Mouse (Mus musculus) retina, postnatal 7 days (tissue): Measurements from ENCODE around the gene Dop1b.
"Not testable (repeated sequence)": the region's sequence is repeated elsewhere in the genome, so short reads cannot be mapped to it uniquely, and the experiment has no call there.

Experiments
- DNase-seq: peaks from one replicate; pipeline ENCODE4 v3.0.0-alpha.2; 2012; ENCODE audit warnings: low read depth, low spot score

Dop1b gene

DNA sequence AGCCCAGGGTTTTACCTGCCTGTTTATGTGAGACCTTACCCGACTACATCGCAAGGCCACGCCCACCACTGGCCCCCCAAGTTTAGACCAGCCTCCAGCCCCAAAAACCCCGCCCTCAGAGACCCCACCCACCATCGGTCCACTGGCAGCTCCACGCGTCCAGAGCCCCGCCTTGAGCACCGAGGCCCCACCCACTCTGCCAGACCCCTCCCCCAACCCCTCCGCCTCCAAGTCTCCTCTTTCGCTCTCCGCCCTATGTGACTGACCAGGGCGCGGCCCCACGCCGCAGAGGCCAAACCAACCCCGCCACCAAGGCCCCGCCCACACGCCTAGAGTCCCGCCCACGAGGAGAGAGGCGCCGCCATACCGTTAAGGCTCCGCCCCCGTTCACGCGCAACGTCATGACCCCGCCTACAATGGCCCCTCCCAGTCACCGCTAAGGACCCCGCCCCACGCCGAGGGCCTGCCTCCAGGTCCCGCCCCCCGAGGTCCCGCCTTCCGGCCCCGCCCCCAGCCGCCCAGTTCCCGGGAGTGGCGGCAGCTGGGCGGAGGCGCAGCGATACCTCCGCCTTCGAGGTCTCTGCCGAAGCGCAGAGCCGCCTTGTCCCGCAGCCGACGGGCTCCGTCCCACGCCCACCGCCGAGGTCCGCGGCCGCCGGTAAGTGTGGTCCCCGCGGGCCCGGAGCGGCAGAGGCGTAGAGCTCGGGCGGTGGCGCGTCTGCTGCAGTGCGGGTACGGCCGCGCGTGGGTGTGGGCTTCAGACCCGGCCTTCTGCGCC lies at the start of gene Dop1b:
Dop1b (plus strand) TSS at position 494 of the 778 bp plus-strand sequence.
- DNase-seq, result peak; percentile 98

DNA sequence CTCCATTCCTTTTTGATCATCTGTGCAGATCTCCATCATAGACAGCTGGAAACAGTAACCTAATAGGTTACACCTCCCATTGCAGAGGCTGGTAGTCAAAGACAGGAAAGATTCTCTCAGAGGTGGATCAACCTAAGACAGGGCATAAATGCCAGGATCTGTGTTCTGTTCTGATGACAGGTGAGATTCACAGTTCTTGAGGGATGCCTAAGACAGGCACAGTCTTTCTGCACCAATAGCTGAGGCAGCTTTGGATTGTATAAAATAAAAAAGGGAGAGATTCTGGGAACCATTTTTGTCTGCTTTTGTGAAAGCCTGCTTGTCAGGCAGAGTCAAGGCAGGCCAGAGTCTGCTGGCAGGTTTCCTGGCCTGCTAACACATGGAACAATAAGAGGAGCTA lies 43.7 kb upstream of the Dop1b start:
- no peak for DNase-seq

DNA sequence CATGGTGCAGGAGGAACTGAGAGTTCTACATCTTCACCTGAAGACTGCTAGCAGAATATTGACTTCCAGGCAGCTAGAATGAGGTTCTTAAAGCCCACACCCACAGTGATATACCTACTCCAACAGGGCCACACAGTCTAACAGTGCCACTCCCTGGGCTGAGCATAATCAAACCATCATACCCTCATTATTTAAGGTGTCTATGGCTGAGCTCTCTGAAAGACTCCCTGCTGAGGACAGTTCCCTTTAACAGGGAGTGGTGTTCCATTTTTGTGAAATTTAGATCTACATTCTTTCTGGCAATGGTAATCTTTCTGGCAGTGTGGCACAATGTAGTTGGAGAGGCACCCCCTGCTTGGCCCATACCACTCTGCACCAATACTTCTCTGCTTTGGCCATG lies 42.2 kb upstream of the Dop1b start:
- no peak for DNase-seq

DNA sequence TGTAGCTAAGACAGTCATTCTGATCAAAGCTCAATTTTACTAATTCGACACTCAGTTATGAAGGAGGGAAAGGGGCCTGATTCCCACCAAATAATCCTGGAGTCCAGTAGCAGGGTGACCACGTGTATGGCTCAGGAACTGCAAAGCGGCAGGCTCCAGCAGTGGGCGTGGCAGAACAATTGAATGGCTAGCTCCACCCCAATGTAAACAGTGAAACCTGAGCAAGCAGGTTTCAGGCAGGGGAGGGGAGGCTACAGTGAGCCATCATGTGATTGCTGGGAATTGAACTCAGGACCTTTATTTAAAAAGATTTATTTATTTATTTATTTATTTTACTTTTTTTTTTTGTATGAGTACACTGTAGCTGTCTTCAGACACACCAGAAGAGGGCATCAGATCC lies 41.2 kb upstream of the Dop1b start:
- DNase-seq, result not testable (repeated sequence)

DNA sequence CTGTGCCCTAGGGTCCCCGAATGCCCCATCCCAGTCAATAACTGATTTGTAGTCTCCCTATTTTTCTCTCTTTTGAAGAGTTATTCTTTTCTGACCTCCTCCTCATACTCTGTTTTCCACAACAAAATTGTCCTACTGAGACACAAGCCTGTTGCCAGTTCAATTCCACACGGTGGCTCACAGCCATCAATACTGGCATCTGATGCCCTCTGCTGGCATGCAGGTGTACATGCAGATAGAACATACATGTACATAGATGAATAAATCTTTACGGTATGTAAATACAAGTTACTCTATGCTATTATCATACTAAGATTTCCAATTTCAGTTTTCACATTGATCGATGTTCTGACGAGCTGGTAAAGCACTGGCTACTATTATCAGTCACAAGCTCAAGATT lies 40.6 kb upstream of the Dop1b start:
- DNase-seq, result no peak

DNA sequence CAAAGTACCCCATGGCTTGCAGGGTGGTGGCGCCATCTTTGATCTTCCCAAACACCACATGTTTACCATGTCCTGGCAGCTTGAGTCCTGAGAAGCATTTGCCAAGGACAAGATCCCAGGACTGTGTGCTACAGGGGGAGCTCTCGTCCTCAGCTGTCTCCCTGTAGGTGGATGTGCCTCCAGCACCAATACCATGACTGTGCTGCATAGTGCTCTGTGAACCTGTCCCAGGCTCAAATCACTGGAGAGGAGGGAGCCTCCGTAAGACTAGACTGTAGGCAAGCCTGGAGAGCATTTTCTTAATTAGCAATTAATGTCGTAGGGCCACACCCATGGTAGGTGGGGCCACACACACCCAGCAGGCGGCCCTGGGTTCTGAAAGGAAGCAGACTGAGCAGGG lies 35.3 kb upstream of the Dop1b start:
- no peak for DNase-seq

DNA sequence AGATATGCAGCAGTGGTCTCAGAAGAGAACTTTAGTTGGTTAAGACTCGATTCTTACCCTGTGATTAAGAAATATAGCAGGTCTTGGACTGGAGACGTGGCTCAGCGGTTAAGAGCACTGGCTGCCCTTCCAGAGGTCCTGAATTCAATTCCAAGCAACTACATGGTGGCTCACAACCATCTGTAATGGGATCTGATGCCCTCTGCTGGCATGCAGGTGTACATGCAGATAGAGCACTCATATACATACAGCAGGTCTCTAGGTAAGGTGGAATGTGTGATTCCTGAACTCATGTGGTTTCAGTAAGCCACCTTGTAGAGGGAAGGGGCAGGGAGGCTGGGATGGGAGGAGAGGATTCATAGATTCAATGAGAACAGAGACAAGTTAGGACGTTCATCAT lies 33.5 kb upstream of the Dop1b start:
- DNase-seq, result no peak

DNA sequence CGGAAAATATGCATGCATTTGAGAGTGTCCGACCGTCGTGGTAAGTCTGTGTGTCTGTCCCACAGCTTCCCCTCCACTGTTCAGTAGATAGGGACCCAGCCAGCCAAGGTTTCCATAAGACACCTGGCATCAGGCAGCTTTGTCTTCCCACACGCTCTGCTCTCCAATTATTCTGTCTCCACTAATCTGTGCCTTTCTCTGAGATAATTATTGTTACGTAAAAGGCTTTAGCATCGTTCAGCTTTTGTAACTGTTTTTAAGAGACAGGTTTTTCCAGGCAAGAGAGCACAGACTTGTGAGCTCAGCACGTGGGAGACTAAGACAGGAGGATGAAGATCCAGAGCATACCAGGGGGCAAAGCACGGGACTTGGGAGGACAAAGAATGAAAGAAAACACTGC lies 32.5 kb upstream of the Dop1b start:
- no peak for DNase-seq

DNA sequence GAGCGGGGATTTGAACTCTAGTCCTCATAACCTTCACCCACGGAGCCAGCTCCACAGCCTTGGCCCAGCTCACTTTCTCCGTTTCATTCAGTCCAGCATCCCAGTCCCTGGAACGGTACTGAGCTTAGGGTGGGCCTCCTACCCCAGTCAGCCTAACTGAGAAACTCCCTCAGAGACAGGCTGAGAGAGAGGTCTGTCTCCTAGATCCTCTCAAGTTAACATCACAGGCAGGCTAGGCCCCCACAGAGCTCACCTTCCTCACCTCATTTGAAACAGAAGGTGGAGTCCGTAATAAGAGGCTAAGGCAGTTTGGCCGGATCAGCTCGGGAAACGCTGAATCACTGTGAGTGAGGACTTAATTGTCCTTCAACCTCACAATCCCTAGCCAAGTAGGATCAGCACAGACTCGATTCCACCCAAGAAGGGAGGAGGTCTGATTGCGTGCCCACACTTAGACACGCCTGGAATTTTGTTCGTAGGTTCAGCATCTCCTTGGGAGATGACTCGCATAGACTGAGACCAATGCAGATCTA lies 29.5 kb upstream of the Dop1b start:
- no peak for DNase-seq

DNA sequence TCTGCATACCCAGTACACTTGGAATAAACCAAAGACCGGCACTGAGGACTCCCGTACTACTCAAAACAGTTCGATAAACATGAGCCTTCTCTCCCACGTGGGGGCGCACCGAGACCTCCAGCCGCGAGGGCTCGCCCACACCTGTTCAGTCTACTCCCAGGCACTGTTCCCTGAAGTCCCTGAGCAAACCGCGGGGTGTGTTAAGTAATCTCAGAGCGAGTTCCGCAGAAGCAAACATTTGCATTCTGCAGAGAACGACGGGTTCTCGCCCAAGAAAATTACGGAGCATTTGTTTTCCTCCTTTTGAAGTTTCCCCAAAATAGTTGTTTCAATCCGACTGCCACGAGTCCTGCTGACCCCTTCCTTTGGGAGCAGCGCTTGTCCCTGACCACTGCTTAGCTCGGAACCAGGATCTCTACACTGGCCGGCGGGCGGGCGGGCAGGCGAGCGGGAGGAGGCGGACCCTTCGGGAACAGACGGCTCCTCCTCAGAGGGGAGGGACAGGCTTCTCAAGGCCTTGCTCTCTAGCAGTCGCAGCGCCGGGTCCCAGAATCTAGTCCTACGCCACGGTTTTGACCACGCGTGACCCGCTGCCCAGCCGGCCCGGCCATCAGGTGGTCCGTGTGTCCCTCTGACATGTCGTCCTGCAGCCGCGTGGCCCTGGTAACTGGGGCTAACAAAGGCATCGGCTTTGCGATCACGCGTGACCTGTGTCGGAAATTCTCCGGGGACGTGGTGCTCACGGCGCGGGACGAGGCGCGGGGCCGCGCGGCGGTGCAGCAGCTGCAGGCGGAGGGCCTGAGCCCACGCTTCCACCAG lies 28.8 kb upstream of the Dop1b start, which contains the start of gene Cbr3:
Cbr3 (plus strand) TSS at position 527 of the 819 bp plus-strand sequence.
- DNase-seq, result no peak

DNA sequence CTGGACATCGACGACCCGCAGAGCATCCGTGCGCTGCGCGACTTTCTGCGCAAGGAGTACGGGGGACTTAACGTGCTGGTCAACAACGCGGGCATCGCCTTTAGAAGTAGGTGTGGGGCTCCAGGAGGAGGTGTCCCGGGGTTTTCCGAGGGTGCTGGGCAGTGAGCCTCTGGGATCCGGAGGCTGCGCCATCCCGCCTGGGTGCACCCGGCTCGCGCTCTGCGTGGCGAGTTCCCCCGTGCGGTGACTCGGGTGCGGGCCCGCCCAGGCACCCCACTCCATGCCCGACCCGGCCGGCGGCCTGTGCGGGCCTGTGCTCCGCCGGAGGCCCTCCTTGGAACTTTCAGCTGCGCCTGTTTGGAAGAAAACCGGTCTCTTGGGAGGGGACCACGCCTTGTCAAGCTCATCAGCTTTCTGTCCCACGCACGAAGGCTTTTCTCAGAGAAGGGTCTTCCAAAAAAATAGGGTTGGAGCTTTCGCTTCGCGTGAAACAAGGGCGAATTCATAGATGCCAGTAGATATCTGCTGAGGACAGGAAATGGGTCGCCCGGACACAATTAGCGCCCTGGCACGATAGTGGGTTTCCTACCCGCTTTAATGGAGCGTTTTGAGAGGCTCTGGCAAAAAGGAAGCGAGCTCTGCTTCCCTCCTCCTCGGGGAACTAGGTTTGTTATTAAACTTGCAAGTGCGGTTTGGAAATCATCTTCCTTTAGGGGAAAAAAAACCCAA lies 28.0 kb upstream of the Dop1b start:
- no peak for DNase-seq

DNA sequence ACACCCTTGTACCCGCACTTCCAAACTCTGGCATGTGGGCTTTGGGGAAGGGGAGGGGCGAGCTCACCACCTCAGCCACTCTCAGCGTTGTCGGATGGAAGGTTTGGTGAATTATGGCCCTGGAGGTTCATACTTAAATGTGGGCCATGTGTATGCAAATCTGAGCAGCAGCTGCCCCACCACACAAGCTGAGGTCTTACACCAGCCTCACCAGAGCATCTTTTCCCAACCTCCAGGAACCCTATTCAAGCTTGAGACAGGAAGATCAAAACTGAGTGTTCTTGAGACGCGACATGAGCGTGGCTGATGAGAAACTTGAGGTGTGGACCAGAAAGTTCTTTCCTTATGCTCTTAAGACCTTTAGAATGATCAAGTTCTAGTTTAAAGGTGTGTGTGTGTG lies 27.3 kb upstream of the Dop1b start:
- DNase-seq, result no peak

DNA sequence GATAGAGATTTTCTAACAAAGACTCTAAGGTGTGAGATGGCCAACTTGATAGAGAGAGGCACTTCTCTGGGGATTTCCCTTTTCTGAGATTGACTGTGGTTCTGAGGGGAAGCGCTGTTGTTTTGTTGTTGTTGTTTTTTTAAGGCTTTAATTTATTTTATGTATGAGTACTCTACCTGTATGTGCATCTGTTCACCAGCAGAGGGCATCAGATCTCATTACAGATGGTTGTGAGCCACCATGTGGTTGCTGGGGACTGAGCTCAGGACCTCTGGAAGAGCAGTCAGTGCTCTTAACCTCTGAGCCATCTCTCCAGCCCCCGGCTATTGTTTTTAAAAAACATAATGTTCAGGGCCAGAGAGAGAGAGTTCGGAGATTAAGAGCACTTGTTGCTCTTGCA lies 25.9 kb upstream of the Dop1b start:
- DNase-seq, result not testable (repeated sequence)

DNA sequence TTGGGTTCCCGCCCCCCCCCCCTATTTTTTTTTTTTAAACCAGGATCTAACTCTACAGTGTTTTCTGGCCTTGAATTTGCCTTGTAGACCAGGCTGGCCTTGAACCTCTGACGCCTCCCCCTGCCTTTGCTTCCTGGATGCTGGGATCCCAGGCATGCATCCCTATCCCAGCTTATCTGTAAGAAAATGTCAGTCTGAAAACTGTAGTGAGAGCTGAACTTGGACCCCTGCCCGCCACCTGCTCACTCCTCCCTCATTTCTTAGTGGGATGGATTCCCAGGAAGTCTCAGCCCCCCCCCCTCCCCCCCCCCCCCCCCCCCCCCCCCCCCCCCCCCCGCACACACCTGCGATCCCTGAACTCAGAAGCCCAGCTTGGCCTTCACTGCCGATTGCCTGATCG lies 25.3 kb upstream of the Dop1b start:
- no peak for DNase-seq

DNA sequence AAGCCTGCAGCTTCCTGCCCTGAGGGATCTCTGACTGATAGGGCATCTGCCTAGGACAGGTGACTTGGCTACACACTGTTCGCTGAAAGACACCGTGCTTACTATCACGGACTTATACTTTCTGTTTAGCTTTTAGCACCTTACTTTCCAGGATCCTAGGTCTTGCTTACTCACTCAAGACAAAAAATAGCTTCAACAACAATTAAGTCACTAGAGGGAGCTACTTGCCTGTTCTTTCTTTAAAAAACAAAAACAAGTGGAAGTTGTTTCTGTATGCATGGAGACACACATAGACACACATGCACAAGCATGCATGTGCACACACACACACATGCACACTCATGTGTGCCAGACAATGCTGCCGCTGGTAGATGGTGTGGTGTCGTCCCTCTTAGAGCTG lies 24.8 kb upstream of the Dop1b start:
- no peak for DNase-seq

DNA sequence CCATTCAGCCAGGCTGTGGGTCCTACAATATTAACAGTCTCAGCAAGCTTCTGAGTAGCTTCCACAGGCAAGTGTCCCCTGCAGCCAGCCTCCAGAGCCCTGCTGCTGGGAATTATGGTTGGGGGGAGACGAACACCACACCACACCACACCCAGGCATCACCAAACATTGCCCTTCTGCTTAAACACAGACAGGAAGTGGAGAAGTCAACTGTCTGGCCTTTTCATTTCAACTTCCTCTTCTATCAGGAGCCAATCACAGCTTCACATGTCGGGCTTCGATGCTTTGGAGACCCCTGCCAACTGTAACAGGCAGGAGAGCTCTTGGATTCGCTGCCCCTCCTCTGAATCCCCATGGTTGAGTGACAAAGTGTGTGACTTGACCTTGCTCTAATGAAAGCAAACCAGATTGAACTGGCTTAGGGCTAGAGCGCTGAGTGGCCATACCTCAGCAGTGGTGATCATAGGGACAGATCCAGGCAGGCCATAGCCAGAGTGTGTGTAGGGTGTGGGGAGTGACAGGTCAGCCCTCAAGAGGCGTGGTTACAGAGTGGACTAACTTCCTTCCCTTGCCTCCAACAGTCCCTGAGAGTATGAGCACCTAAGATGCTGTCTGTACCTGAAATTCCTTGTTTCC lies 20.4 kb upstream of the Dop1b start:
- DNase-seq, result no peak

DNA sequence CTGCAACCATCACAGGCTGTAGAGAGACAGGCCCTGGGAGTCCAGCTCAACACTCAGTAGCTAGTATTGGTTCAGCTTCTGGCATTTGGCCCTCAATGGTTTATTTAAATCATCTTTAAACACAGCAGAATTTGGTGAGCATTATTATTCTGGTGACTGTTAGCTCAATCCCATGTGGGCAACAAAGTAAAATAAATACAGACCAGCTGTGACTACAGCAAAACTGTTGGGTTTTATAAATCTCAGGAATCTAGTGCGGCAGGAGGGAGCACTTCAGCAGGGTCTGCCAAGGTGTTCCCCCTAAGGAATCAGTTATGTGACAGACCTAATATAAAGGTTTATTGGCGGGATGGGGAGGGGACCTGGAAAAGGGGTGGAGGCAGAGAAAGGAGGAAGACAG lies 19.0 kb upstream of the Dop1b start:
- no peak for DNase-seq

DNA sequence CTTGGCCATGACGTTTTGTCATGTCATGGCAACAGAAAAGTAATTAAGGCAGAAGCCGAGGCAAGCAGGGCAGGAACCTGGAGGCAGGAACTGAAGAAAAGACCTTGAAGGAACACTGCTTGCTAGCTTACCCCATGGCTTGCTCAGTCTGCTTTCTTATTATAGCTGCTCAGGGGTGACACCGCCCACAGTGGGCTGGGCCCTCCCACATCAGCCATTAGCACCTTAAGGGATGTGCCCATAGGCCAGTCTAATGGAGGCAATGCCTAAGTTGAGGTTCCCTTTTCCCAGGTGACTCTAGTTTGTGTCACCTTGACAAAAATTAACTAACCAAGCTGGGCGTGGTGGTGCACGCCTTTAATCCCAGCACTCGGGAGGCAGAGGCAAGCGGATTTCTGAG lies 4.6 kb upstream of the Dop1b start:
- no peak for DNase-seq

DNA sequence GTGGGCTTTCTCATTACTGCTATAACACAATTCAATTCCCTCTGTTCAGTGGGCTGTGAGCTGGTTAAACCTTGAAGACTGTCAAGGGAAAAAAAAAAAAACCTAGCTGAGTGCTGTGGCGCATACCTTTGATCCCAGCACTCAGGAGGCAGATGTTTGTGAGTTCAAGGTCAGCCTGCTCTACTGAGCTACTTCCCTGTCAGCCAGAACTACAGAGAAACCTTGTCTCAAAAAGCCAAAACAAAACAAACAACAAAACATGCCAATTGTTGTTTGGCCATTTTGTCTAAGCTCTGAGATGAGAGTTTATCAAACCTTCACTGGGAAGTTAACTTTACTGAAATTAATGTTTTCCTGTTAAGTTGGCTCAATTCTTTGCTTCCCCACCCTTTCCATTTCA lies 2.5 kb upstream of the Dop1b start:
- no peak for DNase-seq

DNA sequence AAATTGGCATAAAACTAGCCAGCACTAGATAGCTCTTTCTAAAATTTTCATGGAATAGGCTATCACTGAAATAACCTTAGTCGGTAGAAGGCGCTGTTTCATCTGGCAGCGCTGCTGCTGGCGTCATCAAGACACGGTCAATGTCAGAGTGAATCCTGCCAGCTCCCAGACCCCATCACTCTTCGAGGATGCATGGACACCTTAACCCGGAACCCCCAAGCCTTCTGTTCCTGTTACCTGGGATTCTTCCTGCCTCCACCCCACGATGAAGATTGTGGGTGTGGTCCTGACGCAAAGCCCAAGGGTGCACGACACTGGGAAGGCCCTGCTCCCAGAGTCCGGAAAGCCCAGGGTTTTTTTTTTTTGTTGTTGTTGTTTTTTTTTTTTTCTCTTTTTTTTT lies 780 bp upstream of the Dop1b start:
- peak; percentile 51 for DNase-seq

DNA sequence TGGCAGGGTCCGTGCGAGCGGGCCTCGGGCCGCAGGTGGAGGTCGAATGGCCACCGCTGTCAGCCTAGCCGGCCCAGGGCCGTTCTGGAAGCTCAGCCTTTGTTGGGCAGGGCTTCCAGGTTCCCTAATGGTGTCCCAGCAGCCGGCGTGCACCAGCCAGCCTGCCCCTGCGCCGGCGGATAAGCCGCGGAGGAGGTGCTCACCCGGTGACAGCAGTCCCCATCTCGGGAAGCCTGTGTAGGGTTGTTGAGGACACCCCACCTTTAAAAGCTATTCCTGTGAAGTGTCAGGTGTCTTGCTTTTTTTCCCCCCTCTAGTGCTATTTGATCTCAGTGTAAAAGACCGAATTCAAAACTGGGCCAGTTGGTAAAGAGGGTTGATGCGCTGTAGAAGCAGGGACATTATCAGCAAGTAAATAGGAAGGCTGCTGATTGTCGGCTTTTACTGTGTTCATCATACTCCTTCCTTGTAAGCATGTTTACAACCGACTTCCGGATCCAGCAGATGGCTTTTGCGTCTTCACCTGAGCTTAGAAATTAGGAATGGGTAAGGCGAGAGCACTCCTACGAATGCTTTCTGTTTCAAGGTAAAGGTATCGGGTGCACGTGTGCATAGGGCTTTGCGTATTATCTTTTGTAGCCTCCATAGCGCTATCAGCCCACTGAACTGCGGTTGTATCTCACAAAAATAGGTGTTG lies 633 bp downstream of the Dop1b start:
- DNase-seq, result no peak
